Mouse (Mus musculus) heart, postnatal 0 days (tissue): Measurements from ENCODE around the gene Gjb6. TPM values are rescaled to one million over a fixed set of nuclear protein-coding genes. Genes with fewer than 3 reads are reported as not detected.

Source experiments
- ATAC-seq: fragments of 200-750 bp; cut with Nextera tagmentation; 2 replicates; pipeline ENCODE4 v1.8.0; 2017; ENCODE audit warnings: low read depth, moderate number of reproducible peaks, moderate library complexity; ENCODE audit not compliant: insufficient read depth
- DNase-seq: peaks from one replicate; pipeline ENCODE4 v3.0.0-alpha.2; 2016; ENCODE audit warnings: low spot score
- H3K27ac ChIP-seq: fragments of 300-500 bp; sonication (generic); 2 replicates; pipeline ENCODE4 v1.5.1; 2014; ENCODE audit warnings: low read depth, mild to moderate bottlenecking
- H3K27me3 ChIP-seq: fragments of 300-500 bp; sonication (generic); 2 replicates; pipeline ENCODE4 v1.6.1; 2014; ENCODE audit warnings: low read length, mixed read lengths; ENCODE audit not compliant: control insufficient read depth, insufficient read depth
- H3K36me3 ChIP-seq: fragments of 300-500 bp; sonication (generic); replicated peaks from 2 replicates; pipeline ENCODE4 v1.6.1; 2014; ENCODE audit warnings: low read length, mixed read lengths; ENCODE audit not compliant: control insufficient read depth, insufficient read depth
- H3K4me1 ChIP-seq: fragments of 300-500 bp; sonication (generic); 2 replicates; pipeline ENCODE4 v1.6.1; 2014; ENCODE audit warnings: antibody characterized with exemption; ENCODE audit not compliant: control insufficient read depth, insufficient read depth
- H3K4me2 ChIP-seq: fragments of 300-500 bp; sonication (generic); 2 replicates; pipeline ENCODE4 v1.6.1; 2014; ENCODE audit warnings: low read depth, mild to moderate bottlenecking, low read length, moderate library complexity
- H3K4me3 ChIP-seq: fragments of 300-500 bp; sonication (generic); 2 replicates; pipeline ENCODE4 v1.5.1; 2014; ENCODE audit warnings: low read depth, low read length
- H3K9ac ChIP-seq: fragments of 300-500 bp; sonication (generic); replicated peaks from 2 replicates; pipeline ENCODE4 v1.6.1; 2014; ENCODE audit warnings: low read depth, low read length, mixed read lengths
- H3K9me3 ChIP-seq: fragments of 300-500 bp; sonication (generic); replicated peaks from 2 replicates; pipeline ENCODE4 v1.6.1; 2016; ENCODE audit warnings: low read length; ENCODE audit not compliant: control insufficient read depth
- CTCF ChIP-seq: IDR thresholded peaks from 2 replicates; pipeline ENCODE4 v1.5.1; 2016; ENCODE audit warnings: antibody characterized with exemption, control low read depth, low read depth
- EP300 ChIP-seq: IDR thresholded peaks from 2 replicates; pipeline ENCODE4 v1.6.1; 2016; ENCODE audit warnings: antibody characterized with exemption, low read depth
- WGBS: fragments of 180-500 bp; shearing (Covaris S2); extraction: QIAGEN DNeasy Blood & Tissue Kit; methylation state at CpG from one replicate; pipeline ENCODE4 v1.1.7; 2014; 5-methylcytosine and 5-hydroxymethylcytosine counted together
- polyA plus RNA-seq: library from polyadenylated mRNA; unstranded; fragments of >200 nt; fragmentation: Nextera tagmentation; extraction: Ambion mirVana; gene quantifications from 2 replicates; pipeline ENCODE4 v1.2.1, GENCODE M21; 2015
- total RNA-seq: library from RNA; depleted of rRNA; stranded (reverse); fragments of >200 nt; gene quantifications from 2 replicates; pipeline ENCODE4 v1.2.3, GENCODE M21; 2014; ENCODE audit warnings: low replicate concordance

Gene Gjb6
- total and polyA plus RNA-seq, 2 experiments from 2014 or later: 5.0 TPM; not detected in 1

DNA sequence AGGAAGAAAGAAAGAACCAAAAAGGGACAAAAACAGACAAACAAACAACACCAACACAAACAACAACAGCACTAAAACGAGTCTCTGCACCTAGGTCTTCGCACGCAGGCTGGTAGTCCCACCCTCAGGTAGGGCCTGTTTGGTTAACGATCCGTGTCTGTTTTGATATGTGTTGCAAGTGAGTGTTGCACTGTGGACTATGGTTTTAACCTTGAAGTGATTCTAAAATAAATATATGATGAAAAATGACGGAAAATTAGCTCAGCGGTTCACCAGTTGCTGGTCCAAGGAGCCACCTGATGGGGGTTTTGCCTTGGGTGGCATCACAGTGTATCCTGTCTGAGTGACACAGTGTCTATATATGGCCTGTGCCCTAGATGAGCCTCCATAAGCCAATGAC is 31.8 kb downstream of the Gjb6 start:
- no peaks in the 10 kb centered on the region for H3K4me1 ChIP-seq
- TF ChIP-seq CTCF: no peak
- TF ChIP-seq EP300: no peak
- H3K9me3 ChIP-seq: no peaks in the 10 kb centered on the region
- H3K27ac ChIP-seq: no peak overlapping the region
- DNase-seq (no peak), ATAC-seq (no peak)
- H3K4me2 ChIP-seq: no peak overlapping the region
- WGBS: 78% methylated on average over 7 of the region's 7 CpGs
- H3K36me3 ChIP-seq: no peaks in the 10 kb centered on the region
- H3K4me3 ChIP-seq: no peak overlapping the region
- peaks cover 51% of the 10 kb centered on the region for H3K27me3 ChIP-seq
- H3K9ac ChIP-seq: no peak overlapping the region

DNA sequence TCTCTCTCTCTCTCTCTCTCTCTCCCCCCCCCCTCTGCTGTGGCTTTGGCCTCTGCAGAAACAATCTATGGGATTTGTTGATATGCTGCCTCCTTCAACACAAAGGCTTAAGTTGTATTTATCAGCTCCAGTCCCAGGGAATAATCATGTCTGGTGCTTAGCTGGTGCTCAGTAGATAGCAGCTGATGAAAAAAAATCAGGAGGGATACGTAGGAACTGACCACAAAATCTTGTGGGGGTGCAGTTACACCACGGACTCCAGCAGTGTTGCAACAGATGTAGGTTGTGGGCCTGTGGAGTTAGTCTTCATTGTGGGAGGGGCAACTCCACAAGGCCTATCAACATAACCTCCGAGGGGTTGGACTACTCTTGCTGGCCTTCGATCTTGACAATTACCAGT is 37.6 kb downstream of the Gjb6 start:
- H3K4me3 ChIP-seq: no peak overlapping the region
- no peak overlapping the region for H3K4me2 ChIP-seq
- no peaks in the 10 kb centered on the region for H3K9me3 ChIP-seq
- DNase-seq (no peak), ATAC-seq (no peak)
- H3K27ac ChIP-seq: no peak overlapping the region
- WGBS: 54% methylated on average over 4 of the region's 4 CpGs
- TF ChIP-seq CTCF (no peak), EP300 (no peak)
- no peaks in the 10 kb centered on the region for H3K27me3 ChIP-seq
- no peaks in the 10 kb centered on the region for H3K36me3 ChIP-seq
- no peak overlapping the region for H3K9ac ChIP-seq
- no peaks in the 10 kb centered on the region for H3K4me1 ChIP-seq

DNA sequence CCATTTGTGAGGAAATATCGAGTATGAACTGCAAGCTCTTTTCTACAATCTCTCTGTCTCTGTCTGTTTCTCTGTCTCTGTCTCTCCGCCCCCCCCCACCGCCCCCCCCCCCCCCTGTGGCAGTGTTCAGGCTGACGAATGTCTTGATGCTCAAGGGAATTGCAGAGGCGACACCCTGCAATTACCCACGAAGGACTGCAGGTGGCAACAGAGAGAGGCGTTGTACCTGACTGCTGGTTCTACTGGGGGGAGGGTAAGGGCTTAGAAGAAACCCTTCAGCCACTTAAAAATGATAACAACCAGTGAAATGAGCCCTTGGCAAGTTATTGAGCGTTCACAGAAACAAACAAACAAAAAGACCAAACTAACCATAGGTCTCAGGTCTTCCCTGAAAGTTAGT is 40.4 kb downstream of the Gjb6 start:
- Histone ChIP-seq H3K4me3 (no peak overlapping the region), H3K4me2 (no peak overlapping the region), H3K4me1 (no peaks in the 10 kb centered on the region), H3K27me3 (no peaks in the 10 kb centered on the region), H3K9me3 (no peaks in the 10 kb centered on the region), H3K36me3 (no peaks in the 10 kb centered on the region), H3K9ac (no peak overlapping the region), H3K27ac (no peak overlapping the region)
- 10% methylated on average over 7 of the region's 8 CpGs for WGBS
- ATAC-seq: no peak
- TF ChIP-seq EP300 (no peak), CTCF (peak; percentile 71)
- peak; percentile 38 for DNase-seq

DNA sequence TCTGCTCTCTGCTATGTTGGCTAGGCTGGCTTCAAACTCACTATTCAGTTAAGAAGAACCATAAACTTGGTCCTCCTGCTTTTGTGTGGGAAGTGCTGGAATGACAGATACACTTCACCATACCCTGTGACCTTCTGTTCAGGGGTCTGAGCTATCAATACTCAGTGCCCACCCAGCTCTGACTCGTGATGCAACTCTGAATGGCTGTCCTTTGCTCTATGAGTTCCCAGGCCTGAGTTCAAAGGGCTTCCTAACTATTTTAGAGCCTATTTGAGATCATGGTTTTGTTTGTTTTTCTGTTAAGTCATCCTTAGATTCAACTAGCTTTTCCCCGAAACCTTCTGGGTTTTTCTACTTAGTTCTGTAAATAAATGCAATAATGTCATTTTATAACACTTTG is 43.4 kb downstream of the Gjb6 start:
- ATAC-seq (no peak), DNase-seq (no peak)
- Histone ChIP-seq H3K9me3 (no peaks in the 10 kb centered on the region), H3K36me3 (no peaks in the 10 kb centered on the region), H3K4me2 (no peak overlapping the region), H3K9ac (no peak overlapping the region), H3K27ac (no peak overlapping the region), H3K27me3 (no peaks in the 10 kb centered on the region), H3K4me1 (peaks cover 4% of the 10 kb centered on the region; the same call in 1 of the 2 replicates), H3K4me3 (no peak overlapping the region)
- TF ChIP-seq EP300: no peak
- no peak for TF ChIP-seq CTCF
- 68% methylated on average over 2 of the region's 2 CpGs for WGBS

DNA sequence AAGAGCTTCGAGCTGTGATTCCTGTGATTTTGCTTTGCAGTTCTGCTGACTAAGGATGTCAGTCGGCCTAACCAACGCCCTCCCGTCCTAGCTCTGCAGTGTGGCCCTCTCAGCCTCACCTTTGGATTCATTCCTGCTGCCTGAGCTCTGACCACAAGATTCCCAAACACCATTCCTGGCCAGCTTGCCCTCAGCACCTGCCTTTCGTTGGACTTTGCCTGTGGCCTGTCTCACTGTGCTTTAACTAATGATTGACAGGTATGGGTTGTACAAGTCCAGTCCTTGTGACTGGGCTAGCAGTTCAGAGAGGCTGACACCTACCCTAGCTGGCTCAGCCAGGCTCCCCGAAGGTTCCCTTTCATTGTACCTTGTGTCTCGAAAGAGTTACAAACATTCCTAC is 44.3 kb downstream of the Gjb6 start:
- H3K9me3 ChIP-seq: no peaks in the 10 kb centered on the region
- no peak for ATAC-seq
- 76% methylated on average over 7 of the region's 7 CpGs for WGBS
- no peaks in the 10 kb centered on the region for H3K36me3 ChIP-seq
- H3K27me3 ChIP-seq: no peaks in the 10 kb centered on the region
- no peak overlapping the region for H3K4me3 ChIP-seq
- H3K4me2 ChIP-seq: no peak overlapping the region
- no peak for DNase-seq
- no peak overlapping the region for H3K9ac ChIP-seq
- TF ChIP-seq EP300 (no peak), CTCF (no peak)
- no peak overlapping the region for H3K27ac ChIP-seq
- peaks cover 4% of the 10 kb centered on the region; the same call in 1 of the 2 replicates for H3K4me1 ChIP-seq

DNA sequence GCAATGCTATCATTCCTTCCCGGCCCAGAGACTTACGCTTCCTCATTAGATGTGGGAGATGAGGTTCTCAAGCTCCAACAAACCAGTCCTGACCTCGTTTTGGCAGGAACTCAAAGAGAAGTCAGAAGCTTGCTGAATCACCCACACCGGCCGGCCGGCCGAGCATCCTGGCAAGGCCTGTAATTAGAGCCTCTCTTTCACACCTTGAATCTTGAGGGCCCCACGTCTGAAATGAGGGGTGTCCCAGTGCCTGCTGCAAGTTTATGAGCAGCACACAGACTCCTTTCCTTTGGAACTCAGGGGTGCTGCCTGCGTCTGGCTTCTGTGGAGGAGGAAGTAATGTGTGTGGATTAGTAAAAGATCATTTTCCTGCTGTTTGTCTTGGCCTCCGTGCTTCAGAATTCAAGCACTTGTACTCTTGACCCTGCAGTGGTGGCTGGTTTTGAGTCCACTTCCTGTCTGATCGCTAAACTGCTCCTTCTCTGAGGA is 49.2 kb downstream of the Gjb6 start:
- no peaks in the 10 kb centered on the region for H3K27me3 ChIP-seq
- H3K4me3 ChIP-seq: no peak overlapping the region
- H3K4me2 ChIP-seq: no peak overlapping the region
- no peak overlapping the region for H3K9ac ChIP-seq
- peak; percentile 40 for DNase-seq
- no peaks in the 10 kb centered on the region for H3K36me3 ChIP-seq
- H3K9me3 ChIP-seq: no peaks in the 10 kb centered on the region
- no peak overlapping the region for H3K27ac ChIP-seq
- H3K4me1 ChIP-seq: peaks cover 4% of the 10 kb centered on the region; the same call in 1 of the 2 replicates
- TF ChIP-seq CTCF (no peak), EP300 (no peak)
- 41% methylated on average over 11 of the region's 11 CpGs for WGBS
- no peak for ATAC-seq
